Mouse (Mus musculus): Measurements from ENCODE around the gene Isy1.
"Not testable (repeated sequence)": the region's sequence is repeated elsewhere in the genome, so short reads cannot be mapped to it uniquely, and the experiment has no call there.

The Isy1 gene

DNA sequence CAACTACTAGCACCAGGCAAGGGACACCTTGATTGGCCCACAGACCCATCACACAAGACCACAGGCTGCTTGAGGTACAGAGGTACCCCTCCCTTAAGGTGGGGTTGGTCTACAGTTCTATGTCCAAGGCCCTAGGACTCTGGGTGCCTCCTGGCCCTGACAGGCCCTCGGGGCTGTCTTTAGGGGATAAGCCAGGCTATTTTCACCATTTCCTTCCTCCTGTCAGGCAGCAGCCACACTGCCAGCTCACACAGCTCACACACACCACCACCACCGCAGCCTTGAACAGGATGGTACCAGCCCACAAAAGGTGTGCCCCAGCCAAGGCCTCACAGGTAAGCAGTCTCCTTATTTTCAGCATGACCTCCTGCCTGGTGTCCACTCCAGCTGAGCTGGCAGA lies 60.8 kb downstream of the Isy1 start, which contains the start of gene Gp9:
Gene Gp9 (plus strand): TSS at position 231 of the 400 bp plus-strand sequence.
- no peak for DNase-seq (ENCODE audit: low spot score)

GRCm38 (mm10) chr6:87776663-87777062 lies 61.9 kb downstream of the Isy1 start:
- DNase-seq (ENCODE audit: low spot score) = no peak

DNA sequence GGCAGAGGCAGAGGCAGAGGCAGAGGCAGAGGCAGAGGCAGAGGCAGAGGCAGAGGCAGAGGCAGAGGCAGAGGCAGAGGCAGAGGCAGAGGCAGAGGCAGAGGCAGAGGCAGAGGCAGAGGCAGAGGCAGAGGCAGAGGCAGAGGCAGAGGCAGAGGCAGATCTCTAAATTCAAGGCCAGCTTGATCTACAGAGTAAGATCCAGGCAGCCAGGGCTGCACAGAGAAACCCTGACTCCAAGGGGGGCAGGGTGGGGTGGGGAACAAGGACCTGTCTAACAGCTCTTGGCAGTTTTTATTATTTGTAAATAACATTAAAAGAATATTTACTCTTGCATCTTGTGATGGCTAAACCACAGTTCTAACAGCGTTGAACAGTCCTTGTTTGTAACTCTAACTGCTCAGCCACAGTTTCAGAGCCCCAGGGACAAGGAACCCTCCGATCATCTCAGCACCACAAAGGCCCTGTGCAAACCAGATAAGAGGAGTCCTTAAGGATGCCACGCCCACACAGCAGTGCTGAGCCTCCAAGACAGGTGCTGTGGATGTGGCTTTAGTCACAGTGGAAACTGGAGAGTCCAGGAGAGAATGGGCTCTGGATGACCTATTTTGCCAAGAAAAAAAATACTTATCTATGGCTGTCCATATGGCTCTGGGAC lies 62.9 kb downstream of the Isy1 start:
- DNase-seq (ENCODE audit: low spot score) = no peak

GRCm38 (mm10) chr6:87774909-87775308 lies 63.7 kb downstream of the Isy1 start:
- no peak for DNase-seq (ENCODE audit: low spot score)

GRCm38 (mm10) chr6:87774466-87774865 lies 64.1 kb downstream of the Isy1 start:
- DNase-seq (ENCODE audit: low spot score) = no peak

GRCm38 (mm10) chr6:87770626-87771025 lies 68.0 kb downstream of the Isy1 start:
- DNase-seq (ENCODE audit: low spot score) = no peak

GRCm38 (mm10) chr6:87764296-87764695 lies 74.3 kb downstream of the Isy1 start:
- DNase-seq (ENCODE audit: low spot score) = not testable (repeated sequence)

Data from layer of hippocampus, adult 11-12 months (tissue).